Mouse (Mus musculus) liver, embryonic 14.5 days (tissue): Measurements from ENCODE around the gene Arhgap42.

Experiments used
- CTCF ChIP-seq: IDR thresholded peaks from 2 replicates; pipeline ENCODE4 v1.5.1; 2016; ENCODE audit warnings: antibody characterized with exemption, low read depth, control low read depth
- EP300 ChIP-seq: IDR thresholded peaks from 2 replicates; pipeline ENCODE4 v1.6.1; 2016; ENCODE audit warnings: antibody characterized with exemption, low read depth

DNA sequence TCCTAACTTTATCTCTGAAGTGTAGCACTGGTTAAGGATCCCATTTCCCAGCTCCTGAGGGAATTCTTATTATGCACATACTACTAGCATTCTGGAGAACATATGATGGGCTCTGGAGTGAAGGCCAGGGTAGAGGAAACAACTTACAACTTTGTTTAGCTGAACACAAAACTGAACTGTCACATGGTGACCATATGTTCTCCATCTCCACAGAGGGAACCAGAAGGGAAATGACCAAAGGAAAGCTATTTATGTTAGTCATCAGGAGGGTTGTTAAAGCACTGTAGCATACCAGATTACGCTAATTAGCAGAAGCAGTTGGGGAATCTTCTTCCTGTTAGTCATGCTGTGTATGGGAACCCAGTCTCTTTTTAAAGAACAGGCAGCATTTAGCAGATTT, 145.8 kb downstream of the Arhgap42 start:
- TF ChIP-seq CTCF (no peak), EP300 (no peak)
